ENCODE assay signal across 14 mouse cellular contexts in the genomic region with DNA sequence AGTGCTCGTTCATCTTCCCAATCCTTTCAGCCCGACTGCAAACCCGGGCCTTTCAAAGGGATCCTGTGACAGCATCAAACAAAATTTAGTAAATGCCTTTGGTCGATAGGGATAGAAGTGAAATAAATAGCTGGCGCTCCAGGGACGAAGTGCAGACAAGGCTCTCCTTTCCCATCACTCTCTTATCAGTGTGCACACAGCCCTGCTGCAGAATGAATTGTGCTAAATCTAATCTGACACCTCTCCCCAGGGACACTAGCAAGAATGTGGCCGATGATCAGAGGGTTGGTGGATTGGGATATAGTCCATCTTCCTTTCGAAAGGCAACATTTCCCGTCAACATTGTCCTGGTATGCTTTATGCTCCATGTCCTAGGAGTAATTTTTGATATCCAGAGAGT.
DNase-seq lines count a peak whose midpoint lies in the region; ATAC-seq lines count a peak whose summit lies in the region.
"Had no signal": no experiment of that assay in that cellular context is flagged by ENCODE, and none has a peak within 500 bp of the region (broad histone marks: within the 10 kb centered on the region; RNA-seq: fewer than 3 reads in every experiment).

No protein-coding gene starts in this region.

- 0 out of 2 replicates have a peak overlapping the region, but pooled peaks have one; percentile 15 for H3K4me2 ChIP-seq in heart, embryonic 15.5 days
- no peak overlapping the region for H3K4me2 ChIP-seq in midbrain, embryonic 12.5 days (replicated peaks)
- H3K4me2 ChIP-seq: limb, embryonic 13.5 days had no signal

- H3K9ac ChIP-seq in heart, embryonic 15.5 days, result no peak overlapping the region
- H3K9ac ChIP-seq in midbrain, embryonic 12.5 days (replicated peaks), result no peak overlapping the region
- H3K9ac ChIP-seq: limb, embryonic 13.5 days had no signal

- H3K4me3 ChIP-seq in heart, embryonic 15.5 days, result no peak overlapping the region
- no peak overlapping the region for H3K4me3 ChIP-seq in midbrain, embryonic 12.5 days
- H3K4me3 ChIP-seq: heart, adult 2 months; limb, embryonic 13.5 days had no signal

- DNase-seq in heart, postnatal 25 days (ENCODE audit: low spot score), result no peak
- peak; percentile 10 for DNase-seq in brain, adult 2 months (ENCODE audit: low read depth, low spot score)
- peak; percentile 33 for DNase-seq in embryo, embryonic 10 days (ENCODE audit: low spot score)
- DNase-seq in frontal cortex, postnatal 10 days (ENCODE audit: low spot score in 2 of 2), result no peak
- no peak for DNase-seq in lung, postnatal 10 days
- DNase-seq: cerebellum, adult 11 months; heart, adult 2 months; kidney, adult 18-20 months; kidney, postnatal 4 days; thymus, postnatal 25 days had no signal

- no peak overlapping the region for H3K27ac ChIP-seq in heart, embryonic 15.5 days
- no peak overlapping the region for H3K27ac ChIP-seq in midbrain, embryonic 12.5 days (replicated peaks)
- H3K27ac ChIP-seq: heart, adult 2 months; limb, embryonic 13.5 days had no signal

- WGBS in heart, embryonic 15.5 days, result 20% methylated on average over 9 of the region's 9 CpGs
- WGBS in midbrain, embryonic 12.5 days, result 52% methylated on average over 9 of the region's 9 CpGs

- H3K27me3 ChIP-seq in heart, embryonic 15.5 days, result no peaks in the 10 kb centered on the region
- H3K27me3 ChIP-seq in midbrain, embryonic 12.5 days, result no peaks in the 10 kb centered on the region
- H3K27me3 ChIP-seq: limb, embryonic 13.5 days had no signal

- H3K36me3 ChIP-seq in heart, embryonic 15.5 days, result no peaks in the 10 kb centered on the region
- H3K36me3 ChIP-seq in midbrain, embryonic 12.5 days, result no peaks in the 10 kb centered on the region
- H3K36me3 ChIP-seq: limb, embryonic 13.5 days had no signal

- intact Hi-C loops in heart, postnatal 25 days (cut with DNase I), result no loop called here

- no peaks in the 10 kb centered on the region for H3K9me3 ChIP-seq in heart, embryonic 15.5 days (replicated peaks)
- no peaks in the 10 kb centered on the region for H3K9me3 ChIP-seq in midbrain, embryonic 12.5 days
- H3K9me3 ChIP-seq: limb, embryonic 13.5 days had no signal

- ATAC-seq in heart, embryonic 15.5 days (replicated peaks; ENCODE audit: insufficient number of reproducible peaks, insufficient read depth, low FRiP score, low read depth), result 0 out of 2 replicates have a peak, but pooled peaks have one; percentile 53
- ATAC-seq in midbrain, embryonic 12.5 days (ENCODE audit: low FRiP score, low read depth), result peak; percentile 78
- ATAC-seq: activated CD4-positive, CD25-positive, alpha-beta regulatory T cell, adult 4 months had no signal

- H3K4me1 ChIP-seq in heart, embryonic 15.5 days (replicated peaks), result peaks cover 5% of the 10 kb centered on the region
- H3K4me1 ChIP-seq in midbrain, embryonic 12.5 days, result no peaks in the 10 kb centered on the region; the same call in 1 of the 2 replicates
- H3K4me1 ChIP-seq: limb, embryonic 13.5 days had no signal

Comparison
In these comparisons a context has a peak if more than half of its experiments do, and no peak if none do; other contexts are left out.
1. DNase-seq: peak in brain, adult 2 months (single experiment) and embryo, embryonic 10 days (single experiment); none in heart, postnatal 25 days (single experiment), frontal cortex, postnatal 10 days (0 of 2) and lung, postnatal 10 days (single experiment).